Comparison of ENCODE assay signal across 8 mouse cellular contexts in genomic region chr12:69724711-69725460, GRCm38 (mm10). TPM values are rescaled to one million over a fixed set of nuclear protein-coding genes. Genes with fewer than 3 reads are reported as not detected.
DNase-seq lines count a peak whose midpoint lies in the region; ATAC-seq and TF ChIP-seq lines count a peak whose summit lies in the region.

Gene L2hgdh (minus strand): TSS chr12:69724873.
Gene Atp5s (plus strand): TSS chr12:69724950.

- peak within 1 kb of the TSS; percentile 79 to 92 (median 82) for H3K4me3 ChIP-seq in CH12.LX (replicated peaks in 1 of 3; ENCODE audit: low read depth in 2 of 3, low read length in 2 of 3, poor library complexity in 1 of 3)
- peak within 1 kb of the TSS; percentile 58 for H3K4me3 ChIP-seq in forebrain, embryonic 11.5 days (ENCODE audit: low read depth, low read length)
- H3K4me3 ChIP-seq in heart, embryonic 16.5 days (ENCODE audit: low read length), result peak within 1 kb of the TSS; percentile 72
- H3K4me3 ChIP-seq in liver, embryonic 15.5 days (replicated peaks), result peak within 1 kb of the TSS; percentile 78
- H3K4me3 ChIP-seq in neural tube, embryonic 12.5 days, result peak within 1 kb of the TSS; percentile 68

- no peaks in the 10 kb centered on the region for H3K27me3 ChIP-seq in CH12.LX (replicated peaks)
- no peaks in the 10 kb centered on the region for H3K27me3 ChIP-seq in forebrain, embryonic 11.5 days (ENCODE audit: control insufficient read depth, insufficient read depth, low read length)
- H3K27me3 ChIP-seq in heart, embryonic 16.5 days (ENCODE audit: control insufficient read depth, insufficient read depth, low read length), result no peaks in the 10 kb centered on the region
- H3K27me3 ChIP-seq in liver, embryonic 15.5 days, result no peaks in the 10 kb centered on the region
- no peaks in the 10 kb centered on the region for H3K27me3 ChIP-seq in neural tube, embryonic 12.5 days (replicated peaks)

- in situ Hi-C loops in CH12.LX (cut with MboI; ENCODE audit: low pct_ligation_motif_present, low pct_unique_long_range_greater_than_20kb, low sequenced_read_pairs), result no loop called here

- no peaks in the 10 kb centered on the region; the same call in 1 of the 2 replicates for H3K79me2 ChIP-seq in CH12.LX (replicated peaks; ENCODE audit: control insufficient read depth, extremely low read depth, insufficient read depth, poor library complexity, severe bottlenecking)

- TF ChIP-seq POLR2A in CH12.LX (IDR thresholded peaks at IDR 0.05; ENCODE audit: low read depth, low read length), result peak; percentile 93

- WGBS in forebrain, embryonic 11.5 days, result under 1% methylated on average over 60 of the region's 60 CpGs
- under 1% methylated on average over 60 of the region's 60 CpGs for WGBS in heart, embryonic 16.5 days
- WGBS in liver, embryonic 15.5 days (ENCODE audit: insufficient replicate concordance), result under 1% methylated on average over 60 of the region's 60 CpGs
- under 1% methylated on average over 60 of the region's 60 CpGs for WGBS in neural tube, embryonic 12.5 days

- H3K9ac ChIP-seq in CH12.LX (ENCODE audit: insufficient read depth, low read depth), result peak within 1 kb of the TSS; percentile 74
- peak within 1 kb of the TSS; percentile 67 for H3K9ac ChIP-seq in forebrain, embryonic 11.5 days (ENCODE audit: low read length)
- H3K9ac ChIP-seq in heart, embryonic 16.5 days (ENCODE audit: low read length), result peak within 1 kb of the TSS; percentile 79
- peak within 1 kb of the TSS; percentile 82 for H3K9ac ChIP-seq in liver, embryonic 15.5 days
- H3K9ac ChIP-seq in neural tube, embryonic 12.5 days, result peak within 1 kb of the TSS; percentile 69

- peak within 1 kb of the TSS; percentile 92 for H3K4me2 ChIP-seq in CH12.LX (ENCODE audit: insufficient read depth, low read depth, poor library complexity, severe bottlenecking)
- peak within 1 kb of the TSS; percentile 73 for H3K4me2 ChIP-seq in forebrain, embryonic 11.5 days (ENCODE audit: low read depth, low read length, severe bottlenecking)
- H3K4me2 ChIP-seq in heart, embryonic 16.5 days (ENCODE audit: low read depth, low read length), result peak within 1 kb of the TSS; percentile 78
- peak within 1 kb of the TSS; percentile 98 for H3K4me2 ChIP-seq in liver, embryonic 15.5 days
- peak within 1 kb of the TSS; percentile 92 for H3K4me2 ChIP-seq in neural tube, embryonic 12.5 days (replicated peaks)

- peaks cover 5 to 18% of the 10 kb centered on the region in 2 experiments; a peak in 3 of 4 replicates for H3K4me1 ChIP-seq in CH12.LX (ENCODE audit: control insufficient read depth in 1 of 2, insufficient read depth in 2 of 2)
- no peaks in the 10 kb centered on the region; the same call in 1 of the 2 replicates for H3K4me1 ChIP-seq in forebrain, embryonic 11.5 days (replicated peaks; ENCODE audit: control insufficient read depth, insufficient read depth, low read length)
- H3K4me1 ChIP-seq in heart, embryonic 16.5 days (ENCODE audit: control insufficient read depth, insufficient read depth, low read length), result peaks cover 16% of the 10 kb centered on the region
- H3K4me1 ChIP-seq in liver, embryonic 15.5 days (replicated peaks), result peaks cover 33% of the 10 kb centered on the region
- H3K4me1 ChIP-seq in neural tube, embryonic 12.5 days, result peaks cover 14% of the 10 kb centered on the region

- H3K27ac ChIP-seq in CH12.LX (ENCODE audit: insufficient read depth, low read depth), result peak within 1 kb of the TSS; percentile 48; the same call in 1 of the 2 replicates
- peak within 1 kb of the TSS; percentile 50; the same call in 1 of the 2 replicates for H3K27ac ChIP-seq in forebrain, embryonic 11.5 days (ENCODE audit: low read depth, low read length)
- peak within 1 kb of the TSS; percentile 87 for H3K27ac ChIP-seq in heart, embryonic 16.5 days (ENCODE audit: low read length)
- peak within 1 kb of the TSS; percentile 98 for H3K27ac ChIP-seq in liver, embryonic 15.5 days (replicated peaks)
- peak within 1 kb of the TSS; percentile 50; the same call in 1 of the 2 replicates for H3K27ac ChIP-seq in neural tube, embryonic 12.5 days

- no peak for TF ChIP-seq RAD21 in CH12.LX (IDR thresholded peaks at IDR 0.05; ENCODE audit: low read depth, low read length)

- DNase-seq in CH12.LX (ENCODE audit: extremely low read depth), result peak; percentile 96
- peak; percentile 97 for DNase-seq in c-Kit-positive CD71-positive TER-119-negative erythroid progenitor cells, embryonic 14.5 days (ENCODE audit: low read depth)
- DNase-seq in forebrain, embryonic 11.5 days (ENCODE audit: low spot score), result peak; percentile 98
- DNase-seq in kidney, postnatal 36 days, result peak; percentile 98 to 99
- peak; percentile 80 for DNase-seq in telencephalon, adult 2 months (ENCODE audit: low read depth, low spot score)

- 0 out of 2 replicates have a peak, but pooled peaks have one; percentile 3 for TF ChIP-seq EP300 in CH12.LX (IDR thresholded peaks at IDR 0.05; ENCODE audit: low read length)

- H3K9me3 ChIP-seq in CH12.LX (replicated peaks; ENCODE audit: low read length), result peaks cover under 1% of the 10 kb centered on the region
- peaks cover 1% of the 10 kb centered on the region; the same call in 1 of the 2 replicates for H3K9me3 ChIP-seq in forebrain, embryonic 11.5 days (ENCODE audit: control insufficient read depth, low read length)
- H3K9me3 ChIP-seq in heart, embryonic 16.5 days (replicated peaks; ENCODE audit: control insufficient read depth, low read length), result no peaks in the 10 kb centered on the region
- no peaks in the 10 kb centered on the region for H3K9me3 ChIP-seq in liver, embryonic 15.5 days (replicated peaks)
- peaks cover 1% of the 10 kb centered on the region; the same call in 1 of the 2 replicates for H3K9me3 ChIP-seq in neural tube, embryonic 12.5 days

- peak; percentile 98 for ATAC-seq in forebrain, embryonic 11.5 days (replicated peaks; ENCODE audit: low FRiP score)
- ATAC-seq in heart, embryonic 16.5 days (replicated peaks; ENCODE audit: extremely low read depth, insufficient read depth, low FRiP score), result peak; percentile 94
- ATAC-seq in liver, embryonic 15.5 days (ENCODE audit: insufficient read depth), result peak; percentile 92
- peak; percentile 98 for ATAC-seq in neural tube, embryonic 12.5 days (ENCODE audit: low FRiP score, low read depth)

- TF ChIP-seq CTCF in CH12.LX (conservative IDR thresholded peaks at IDR 0.05 in 1 of 2, IDR thresholded peaks at IDR 0.05 in 1 of 2; ENCODE audit: low read depth in 2 of 2, low read length in 2 of 2), result no peak

- peaks cover under 1 to 29% of the 10 kb centered on the region in 2 experiments for H3K36me3 ChIP-seq in CH12.LX (replicated peaks in 1 of 2; ENCODE audit: control insufficient read depth in 1 of 2, insufficient read depth in 1 of 2, low read length in 1 of 2)
- H3K36me3 ChIP-seq in forebrain, embryonic 11.5 days (ENCODE audit: control insufficient read depth, insufficient read depth, low read length), result no peaks in the 10 kb centered on the region; the same call in 1 of the 2 replicates
- H3K36me3 ChIP-seq in heart, embryonic 16.5 days (ENCODE audit: control insufficient read depth, insufficient read depth), result peaks cover 5% of the 10 kb centered on the region; the same call in 1 of the 2 replicates
- peaks cover 18% of the 10 kb centered on the region for H3K36me3 ChIP-seq in liver, embryonic 15.5 days (replicated peaks)
- peaks cover 1% of the 10 kb centered on the region for H3K36me3 ChIP-seq in neural tube, embryonic 12.5 days

- dilution Hi-C loops in CH12.LX (cut with MboI; ENCODE audit: extremely low pct_ligation_motif_present, extremely low pct_unique_long_range_greater_than_20kb, low sequenced_read_pairs), result no loop called here

TF ChIP-seq in CH12.LX, 34 proteins besides CTCF, POLR2A, EP300 and RAD21 (continues in another document):
- TF ChIP-seq JUND (conservative IDR thresholded peaks at IDR 0.05; ENCODE audit: low read depth, low read length), result no peak
- TF ChIP-seq TCF12 (IDR thresholded peaks at IDR 0.05; ENCODE audit: low read depth, low read length), result peak; percentile 80
- no peak; the same call in 1 of the 2 replicates for TF ChIP-seq USF1 (IDR thresholded peaks at IDR 0.05; ENCODE audit: low read depth, low read length)
- TF ChIP-seq TBP (conservative IDR thresholded peaks at IDR 0.05; ENCODE audit: low read depth, low read length), result 0 out of 2 replicates have a peak, but pooled peaks have one; percentile 17
- no peak for TF ChIP-seq ZC3H11A (IDR thresholded peaks at IDR 0.05; ENCODE audit: low read depth, low read length)
- TF ChIP-seq ELF1 (IDR thresholded peaks at IDR 0.05; ENCODE audit: low read depth, low read length), result peak; percentile 43; the same call in 1 of the 2 replicates
- TF ChIP-seq UBTF (IDR thresholded peaks at IDR 0.05; ENCODE audit: low read depth, low read length), result no peak
- peak; percentile 80 for TF ChIP-seq NELFE (IDR thresholded peaks at IDR 0.05; ENCODE audit: low read depth, low read length)
- no peak for TF ChIP-seq PAX5 (IDR thresholded peaks at IDR 0.05; ENCODE audit: low read length)
- TF ChIP-seq SMC3 (IDR thresholded peaks at IDR 0.05; ENCODE audit: low read depth, low read length), result no peak
- no peak for TF ChIP-seq MAFK (IDR thresholded peaks at IDR 0.05; ENCODE audit: insufficient replicate concordance, low read length)
- TF ChIP-seq IRF4 (IDR thresholded peaks at IDR 0.05; ENCODE audit: low read depth, low read length), result no peak
- TF ChIP-seq MYC (IDR thresholded peaks at IDR 0.05; ENCODE audit: low read depth, low read length), result peak; percentile 72; the same call in 1 of the 2 replicates
- TF ChIP-seq GABPA (IDR thresholded peaks at IDR 0.05; ENCODE audit: insufficient replicate concordance, low read depth, low read length), result no peak
- TF ChIP-seq USF2 (conservative IDR thresholded peaks at IDR 0.05; ENCODE audit: low read depth, low read length), result no peak

RNA-seq across cellular contexts. Expression of gene L2hgdh, which starts in this region (rescaled TPM):
- total RNA-seq in CH12.LX (2012; rRNA removed), result 12.1 and 13.6 TPM in 2 replicates
- 24.3 and 26.6 TPM in 2 replicates for total RNA-seq in CH12.LX (2014; rRNA removed)
- polyA plus RNA-seq in CH12.LX (2012; ENCODE audit: insufficient read length, low read depth), result 15.4 and 20.2 TPM in 2 replicates
- polyA plus RNA-seq in forebrain, embryonic 11.5 days (2014; fragmentation: Nextera tagmentation; extraction: Ambion mirVana), result 16.3 TPM in 2 replicates
- 18.4 and 18.5 TPM in 2 replicates for polyA plus RNA-seq in heart, embryonic 16.5 days (2015; fragmentation: Nextera tagmentation; extraction: Ambion mirVana)
- 11.8 and 13.2 TPM in 2 replicates for polyA plus RNA-seq in liver, embryonic 15.5 days (2015; fragmentation: Nextera tagmentation; extraction: Ambion mirVana)
- polyA plus RNA-seq in neural tube, embryonic 12.5 days (2016; fragmentation: Nextera tagmentation; extraction: Ambion mirVana), result 12.0 and 12.8 TPM in 2 replicates

RNA-seq across cellular contexts. Expression of gene Atp5s, which starts in this region (rescaled TPM):
- total RNA-seq in CH12.LX (2012; rRNA removed) (8.3 and 11.4 TPM in 2 replicates), CH12.LX (2014; rRNA removed) (12.0 and 15.8 TPM in 2 replicates)
- polyA plus RNA-seq in CH12.LX (2012; ENCODE audit: insufficient read length, low read depth), result 8.4 and 10.2 TPM in 2 replicates
- 18.9 and 23.6 TPM in 2 replicates for polyA plus RNA-seq in forebrain, embryonic 11.5 days (2014; fragmentation: Nextera tagmentation; extraction: Ambion mirVana)
- polyA plus RNA-seq in heart, embryonic 16.5 days (2015; fragmentation: Nextera tagmentation; extraction: Ambion mirVana), result 35.4 and 39.2 TPM in 2 replicates
- 16.8 and 18.2 TPM in 2 replicates for polyA plus RNA-seq in liver, embryonic 15.5 days (2015; fragmentation: Nextera tagmentation; extraction: Ambion mirVana)
- 21.0 and 22.9 TPM in 2 replicates for polyA plus RNA-seq in neural tube, embryonic 12.5 days (2016; fragmentation: Nextera tagmentation; extraction: Ambion mirVana)

Comparison
In these comparisons a context has a peak if more than half of its experiments do, and no peak if none do; other contexts are left out.
1. Peak in every context shown above with its lines: DNase-seq, ATAC-seq, H3K4me3 ChIP-seq and H3K27ac ChIP-seq.
2. H3K27ac ChIP-seq: peak in every context shown above with its lines; median percentile 98 in liver, embryonic 15.5 days; 87 in heart, embryonic 16.5 days; 50 in forebrain, embryonic 11.5 days; 50 in neural tube, embryonic 12.5 days; 48 in CH12.LX.